Mouse (Mus musculus): ENCODE results near the gene Tril. TPM values are rescaled to one million over a fixed set of nuclear protein-coding genes. Genes with fewer than 3 reads are reported as not detected.

The Tril gene
- total RNA-seq, 2 experiments from 2014 or later = 32.2 to 35.7 TPM

GRCm38 (mm10) chr6:53801893-53802286 lies 18.7 kb downstream of the Tril start:
- TF ChIP-seq CTCF (conservative IDR thresholded peaks at IDR 0.05) = no peak
- Histone ChIP-seq H3K4me3 (no peak overlapping the region), H3K27ac (peak overlapping the region; percentile 81)
- DNase-seq (ENCODE audit: low spot score in 2 of 2) = peak; percentile 39 to 54

GRCm38 (mm10) chr6:53801269-53801892 lies 19.2 kb downstream of the Tril start:
- Histone ChIP-seq H3K4me3 (no peak overlapping the region), H3K27ac (peak overlapping the region; percentile 81)
- TF ChIP-seq CTCF (conservative IDR thresholded peaks at IDR 0.05) = no peak
- peak in 1 of 2 experiments; percentile 69 for DNase-seq (ENCODE audit: low spot score in 2 of 2)

- no peak for DNase-seq (ENCODE audit: low spot score in 2 of 2)
- no peak overlapping the region for H3K27ac ChIP-seq
- no peak overlapping the region for H3K4me3 ChIP-seq
- TF ChIP-seq CTCF (conservative IDR thresholded peaks at IDR 0.05) = no peak
Observed at GRCm38 (mm10) chr6:53798865-53799264, 21.8 kb downstream of the Tril start.

- no peak for DNase-seq (ENCODE audit: low spot score in 2 of 2)
- Histone ChIP-seq H3K27ac (no peak overlapping the region), H3K4me3 (no peak overlapping the region)
- no peak for TF ChIP-seq CTCF (conservative IDR thresholded peaks at IDR 0.05)
Observed at GRCm38 (mm10) chr6:53796835-53797234, 23.8 kb downstream of the Tril start.

GRCm38 (mm10) chr6:53795788-53796187 lies 24.8 kb downstream of the Tril start:
- Histone ChIP-seq H3K4me3 (no peak overlapping the region), H3K27ac (no peak overlapping the region)
- DNase-seq (ENCODE audit: low spot score in 2 of 2) = no peak
- TF ChIP-seq CTCF (conservative IDR thresholded peaks at IDR 0.05) = peak; percentile 80

GRCm38 (mm10) chr6:53795078-53795477 lies 25.6 kb downstream of the Tril start:
- Histone ChIP-seq H3K4me3 (no peak overlapping the region), H3K27ac (no peak overlapping the region)
- DNase-seq (ENCODE audit: low spot score in 2 of 2) = no peak
- no peak for TF ChIP-seq CTCF (conservative IDR thresholded peaks at IDR 0.05)

- TF ChIP-seq CTCF (conservative IDR thresholded peaks at IDR 0.05) = peak; percentile 82
- H3K27ac ChIP-seq = no peak overlapping the region
- DNase-seq (ENCODE audit: low spot score in 2 of 2) = peak; percentile 84 to 85
- H3K4me3 ChIP-seq = no peak overlapping the region; the same call in 1 of the 2 replicates
Observed at GRCm38 (mm10) chr6:53794323-53794971, 26.2 kb downstream of the Tril start.

- Histone ChIP-seq H3K27ac (no peak overlapping the region), H3K4me3 (no peak overlapping the region)
- TF ChIP-seq CTCF (conservative IDR thresholded peaks at IDR 0.05) = peak; percentile 92
- DNase-seq (ENCODE audit: low spot score in 2 of 2) = peak; percentile 25 to 71
Observed at GRCm38 (mm10) chr6:53782880-53783539, 37.6 kb downstream of the Tril start.

- Histone ChIP-seq H3K27ac (no peak overlapping the region), H3K4me3 (no peak overlapping the region)
- TF ChIP-seq CTCF (conservative IDR thresholded peaks at IDR 0.05) = no peak
- no peak for DNase-seq (ENCODE audit: low spot score in 2 of 2)
Observed at GRCm38 (mm10) chr6:53782273-53782672, 38.4 kb downstream of the Tril start.

GRCm38 (mm10) chr6:53781171-53781570 lies 39.5 kb downstream of the Tril start:
- no peak overlapping the region for H3K27ac ChIP-seq
- peak; percentile 97 for TF ChIP-seq CTCF (conservative IDR thresholded peaks at IDR 0.05)
- DNase-seq (ENCODE audit: low spot score in 2 of 2) = peak; percentile 39 to 56
- H3K4me3 ChIP-seq = no peak overlapping the region

GRCm38 (mm10) chr6:53780008-53780407 lies 40.6 kb downstream of the Tril start:
- no peak overlapping the region for H3K27ac ChIP-seq
- no peak for DNase-seq (ENCODE audit: low spot score in 2 of 2)
- no peak for TF ChIP-seq CTCF (conservative IDR thresholded peaks at IDR 0.05)
- H3K4me3 ChIP-seq = no peak overlapping the region

GRCm38 (mm10) chr6:53779526-53779925 lies 41.1 kb downstream of the Tril start:
- H3K27ac ChIP-seq = no peak overlapping the region
- no peak for TF ChIP-seq CTCF (conservative IDR thresholded peaks at IDR 0.05)
- no peak overlapping the region for H3K4me3 ChIP-seq
- DNase-seq (ENCODE audit: low spot score in 2 of 2) = no peak

GRCm38 (mm10) chr6:53778424-53778955 lies 42.1 kb downstream of the Tril start:
- no peak for TF ChIP-seq CTCF (conservative IDR thresholded peaks at IDR 0.05)
- DNase-seq (ENCODE audit: low spot score in 2 of 2) = no peak
- Histone ChIP-seq H3K4me3 (no peak overlapping the region), H3K27ac (no peak overlapping the region)

Data from layer of hippocampus, adult 2 months (tissue).